Mouse (Mus musculus) forebrain, embryonic 13.5 days (tissue): ENCODE results near the gene Hnrnpdl. TPM values are rescaled to one million over a fixed set of nuclear protein-coding genes. Genes with fewer than 3 reads are reported as not detected.

Experiments used
- ATAC-seq: fragments of 200-750 bp; cut with Nextera tagmentation; 2 replicates; pipeline ENCODE4 v1.8.0; 2017
- H3K27ac ChIP-seq: fragments of 300-500 bp; sonication (generic); 2 replicates; pipeline ENCODE4 v1.5.1; 2015; ENCODE audit warnings: inconsistent platforms, mild to moderate bottlenecking, moderate library complexity
- H3K27me3 ChIP-seq: fragments of 300-500 bp; sonication (generic); 2 replicates; pipeline ENCODE4 v1.6.1; 2015; ENCODE audit warnings: mild to moderate bottlenecking, inconsistent platforms
- H3K36me3 ChIP-seq: fragments of 300-500 bp; sonication (generic); 2 replicates; pipeline ENCODE4 v1.6.1; 2015; ENCODE audit warnings: mild to moderate bottlenecking, inconsistent platforms; ENCODE audit not compliant: poor library complexity, severe bottlenecking
- H3K4me1 ChIP-seq: fragments of 300-500 bp; sonication (generic); 2 replicates; pipeline ENCODE4 v1.6.1; 2015; ENCODE audit warnings: inconsistent platforms
- H3K4me2 ChIP-seq: fragments of 300-500 bp; sonication (generic); 2 replicates; pipeline ENCODE4 v1.6.1; 2015; ENCODE audit warnings: inconsistent platforms, mild to moderate bottlenecking, moderate library complexity
- H3K4me3 ChIP-seq: fragments of 300-500 bp; sonication (generic); 2 replicates; pipeline ENCODE4 v1.5.1; 2015; ENCODE audit warnings: mild to moderate bottlenecking, inconsistent platforms
- H3K9ac ChIP-seq: fragments of 300-500 bp; sonication (generic); 2 replicates; pipeline ENCODE4 v1.6.1; 2015; ENCODE audit warnings: mild to moderate bottlenecking, inconsistent platforms
- H3K9me3 ChIP-seq: fragments of 300-500 bp; sonication (generic); replicated peaks from 2 replicates; pipeline ENCODE4 v1.6.1; 2016; ENCODE audit warnings: inconsistent platforms
- WGBS: fragments of 180-500 bp; shearing (Covaris S2); methylation state at CpG from one replicate; pipeline ENCODE4 v1.1.7; 2015; 5-methylcytosine and 5-hydroxymethylcytosine counted together
- polyA plus RNA-seq: library from polyadenylated mRNA; unstranded; fragments of >200 nt; fragmentation: Nextera tagmentation; extraction: Ambion mirVana; gene quantifications from 2 replicates; pipeline ENCODE4 v1.2.1, GENCODE M21; 2015

Gene Hnrnpdl
- polyA plus RNA-seq, 1 experiment from 2014 or later = 260 TPM

GRCm38 (mm10) chr5:100044030-100044429 lies 4.6 kb upstream of the Hnrnpdl start:
- Histone ChIP-seq H3K36me3 (peaks cover 9% of the 10 kb centered on the region; the same call in 1 of the 2 replicates), H3K9ac (no peak overlapping the region), H3K4me2 (no peak overlapping the region), H3K4me3 (no peak overlapping the region), H3K4me1 (peaks cover 70% of the 10 kb centered on the region), H3K27me3 (no peaks in the 10 kb centered on the region), H3K27ac (no peak overlapping the region), H3K9me3 (no peaks in the 10 kb centered on the region)
- WGBS = 77% methylated on average over 4 of the region's 4 CpGs
- no peak for ATAC-seq

DNA sequence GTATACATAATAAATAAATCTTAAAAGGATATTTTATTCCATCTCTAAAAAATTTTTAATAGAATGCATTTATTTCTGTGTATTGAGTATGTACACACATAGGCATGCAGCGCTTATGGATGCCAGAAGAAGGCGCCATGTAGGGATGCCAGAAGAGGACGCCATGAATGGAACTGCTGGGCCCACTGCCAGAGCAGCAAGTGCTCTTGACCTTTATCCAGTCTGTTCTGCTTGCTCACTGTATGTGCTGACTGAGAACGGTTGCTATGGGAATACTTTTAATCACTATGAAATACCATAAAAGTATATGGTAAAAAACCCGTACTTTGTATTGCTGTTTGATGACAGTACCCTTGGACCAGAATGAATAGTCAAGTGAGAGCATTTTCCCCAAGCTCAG lies 3.9 kb upstream of the Hnrnpdl start:
- H3K36me3 ChIP-seq = peaks cover 9% of the 10 kb centered on the region; the same call in 1 of the 2 replicates
- no peak overlapping the region for H3K4me2 ChIP-seq
- no peak overlapping the region for H3K9ac ChIP-seq
- no peaks in the 10 kb centered on the region for H3K27me3 ChIP-seq
- H3K4me1 ChIP-seq = peaks cover 64% of the 10 kb centered on the region
- no peak for ATAC-seq
- H3K9me3 ChIP-seq = no peaks in the 10 kb centered on the region
- H3K4me3 ChIP-seq = no peak overlapping the region
- 68% methylated on average over 5 of the region's 5 CpGs for WGBS
- no peak overlapping the region for H3K27ac ChIP-seq

DNA sequence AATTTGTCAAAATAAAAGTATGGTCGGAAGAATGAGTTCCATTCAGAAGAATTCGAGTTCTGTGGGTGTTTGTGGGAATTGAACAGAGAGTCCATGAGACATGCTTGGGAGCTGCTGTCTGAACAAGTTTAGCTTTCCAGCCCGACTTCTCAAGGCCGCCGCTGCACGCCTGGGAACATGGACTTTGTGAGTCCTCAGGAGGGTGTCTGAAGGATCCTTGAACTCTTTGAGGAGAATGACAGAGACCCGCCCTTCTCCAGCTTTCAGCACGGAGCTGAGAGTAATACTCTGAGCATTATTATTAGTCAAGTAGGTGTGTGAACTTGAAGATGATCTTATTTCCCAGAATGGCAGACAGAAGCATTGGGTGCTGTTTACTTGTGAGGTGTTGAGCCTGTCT lies 3.0 kb upstream of the Hnrnpdl start:
- no peak for ATAC-seq
- Histone ChIP-seq H3K4me1 (peaks cover 57% of the 10 kb centered on the region), H3K4me2 (no peak overlapping the region), H3K4me3 (no peak overlapping the region), H3K9ac (no peak overlapping the region), H3K27ac (no peak overlapping the region), H3K9me3 (no peaks in the 10 kb centered on the region), H3K27me3 (no peaks in the 10 kb centered on the region), H3K36me3 (peaks cover 11% of the 10 kb centered on the region; the same call in 1 of the 2 replicates)
- 93% methylated on average over 8 of the region's 8 CpGs for WGBS

- 53% methylated on average over 4 of the region's 4 CpGs for WGBS
- no peak for ATAC-seq
- Histone ChIP-seq H3K36me3 (peaks cover 23% of the 10 kb centered on the region), H3K4me3 (peak overlapping the region; percentile 84; the same call in 1 of the 2 replicates), H3K9ac (0 out of 2 replicates have a peak overlapping the region, but pooled peaks have one; percentile 31), H3K4me1 (peaks cover 57% of the 10 kb centered on the region), H3K27ac (no peak overlapping the region), H3K4me2 (peak overlapping the region; percentile 88), H3K27me3 (no peaks in the 10 kb centered on the region), H3K9me3 (no peaks in the 10 kb centered on the region)
Measured at GRCm38 (mm10) chr5:100041272-100041671, 1.8 kb upstream of the Hnrnpdl start.

GRCm38 (mm10) chr5:100040281-100040784 lies 869 bp upstream of the Hnrnpdl start:
- Histone ChIP-seq H3K36me3 (peaks cover 31% of the 10 kb centered on the region), H3K4me2 (peak overlapping the region; percentile 88), H3K27ac (peak overlapping the region; percentile 99), H3K27me3 (no peaks in the 10 kb centered on the region), H3K9ac (peak overlapping the region; percentile 100), H3K4me1 (peaks cover 61% of the 10 kb centered on the region), H3K4me3 (peak overlapping the region; percentile 84), H3K9me3 (no peaks in the 10 kb centered on the region)
- no peak for ATAC-seq
- under 1% methylated on average over 19 of the region's 19 CpGs for WGBS

DNA sequence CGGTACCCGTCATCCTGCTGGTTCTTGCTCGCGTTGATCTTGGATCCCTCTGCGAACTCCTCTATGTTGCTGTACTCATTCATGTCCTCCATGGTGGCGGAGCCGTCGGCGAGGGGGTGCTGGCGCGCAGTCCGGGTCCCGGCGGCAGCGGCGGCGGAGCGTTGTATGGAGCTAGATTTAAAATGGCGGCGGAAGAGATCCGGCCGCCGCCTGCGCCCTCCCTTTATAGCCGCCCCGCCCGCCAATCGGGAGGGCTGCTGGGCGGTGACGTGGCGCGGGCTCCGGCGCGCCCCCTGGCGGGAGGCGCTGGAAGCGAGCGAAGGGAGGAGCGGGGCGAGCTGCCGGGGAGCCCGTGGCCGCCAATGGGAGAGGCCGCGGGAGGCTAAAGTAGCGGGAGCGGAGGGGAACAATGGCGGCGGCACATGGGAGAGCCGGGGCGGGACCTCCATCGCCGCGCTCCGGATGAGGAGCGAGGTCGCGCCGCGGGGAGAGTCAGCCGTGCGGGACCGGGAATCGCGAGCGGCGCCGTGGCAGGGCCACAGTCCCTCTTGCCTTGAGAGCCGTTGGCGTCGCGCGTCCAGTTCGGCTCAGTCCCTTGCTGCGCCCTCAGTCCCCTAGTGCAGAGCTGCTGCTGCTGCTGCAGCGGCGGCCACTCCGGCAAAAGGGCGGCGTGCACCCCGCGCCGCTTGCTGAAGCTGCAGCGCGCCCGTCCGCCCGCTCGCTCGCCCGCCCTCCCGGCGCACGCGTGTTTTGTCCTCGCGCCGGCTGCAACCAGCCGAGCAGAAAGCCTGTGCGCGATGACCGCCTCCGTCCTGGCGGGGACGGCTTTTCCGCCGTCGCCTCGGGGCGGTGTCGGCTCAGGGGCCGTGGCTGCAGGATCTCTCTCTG lies 506 bp downstream of the Hnrnpdl start:
- no peaks in the 10 kb centered on the region for H3K9me3 ChIP-seq
- under 1% methylated on average over 82 of the region's 113 CpGs for WGBS
- peaks cover 59% of the 10 kb centered on the region for H3K4me1 ChIP-seq
- H3K27me3 ChIP-seq = no peaks in the 10 kb centered on the region
- peak overlapping the region; percentile 99 for H3K4me2 ChIP-seq
- ATAC-seq = peak; percentile 71
- H3K27ac ChIP-seq = peak overlapping the region; percentile 99
- peaks cover 43% of the 10 kb centered on the region for H3K36me3 ChIP-seq
- H3K4me3 ChIP-seq = peak overlapping the region; percentile 84
- peak overlapping the region; percentile 100 for H3K9ac ChIP-seq

DNA sequence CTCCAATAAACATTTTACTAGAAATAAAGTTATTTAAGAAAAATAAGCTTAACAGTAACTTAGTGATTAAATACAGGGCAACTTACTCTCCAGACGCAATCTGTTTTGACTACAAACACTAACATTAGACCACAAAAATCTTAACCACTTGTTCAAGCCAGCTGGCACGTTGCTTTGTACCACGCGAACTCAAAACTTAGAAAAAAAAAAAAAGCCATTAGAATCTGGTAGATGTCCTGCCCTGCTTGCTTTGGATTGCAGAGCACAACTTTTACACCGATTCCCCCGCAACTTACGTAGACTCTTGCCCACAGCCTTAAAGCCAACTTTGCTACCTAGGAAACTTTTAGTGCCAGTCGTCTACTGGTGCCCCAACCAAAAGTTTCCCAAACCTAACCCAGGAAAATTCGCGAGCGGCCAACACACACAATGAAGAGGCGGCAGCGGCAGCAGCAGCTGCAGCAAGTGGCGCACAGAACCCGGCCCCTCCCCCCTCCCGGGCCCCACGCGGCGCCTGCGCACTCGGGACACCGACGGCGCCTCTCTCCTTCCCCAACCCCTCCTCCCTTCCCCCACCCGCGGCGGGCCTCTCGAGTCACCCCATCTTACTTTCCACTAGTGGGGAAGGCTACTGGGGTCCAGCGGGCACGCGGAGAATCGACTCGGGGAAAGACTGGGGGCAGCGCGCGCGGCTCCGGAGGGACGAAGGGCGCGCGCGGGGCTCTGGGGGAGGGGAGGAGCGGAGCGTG lies 1.3 kb downstream of the Hnrnpdl start:
- Histone ChIP-seq H3K36me3 (peaks cover 50% of the 10 kb centered on the region), H3K9ac (peak overlapping the region; percentile 100), H3K4me3 (peak overlapping the region; percentile 84), H3K27ac (peak overlapping the region; percentile 99), H3K4me2 (peak overlapping the region; percentile 99), H3K27me3 (no peaks in the 10 kb centered on the region), H3K4me1 (peaks cover 54% of the 10 kb centered on the region), H3K9me3 (no peaks in the 10 kb centered on the region)
- under 1% methylated on average over 44 of the region's 45 CpGs for WGBS
- peak; percentile 28 for ATAC-seq

GRCm38 (mm10) chr5:100036681-100037080 lies 2.8 kb downstream of the Hnrnpdl start:
- whole genome bisulfite sequencing = 20% methylated on average over 7 of the region's 7 CpGs
- peaks cover 56% of the 10 kb centered on the region for H3K36me3 ChIP-seq
- H3K27me3 ChIP-seq = no peaks in the 10 kb centered on the region
- no peak overlapping the region; the same call in 1 of the 2 replicates for H3K27ac ChIP-seq
- no peak for ATAC-seq
- peak overlapping the region; percentile 99 for H3K4me2 ChIP-seq
- peaks cover 56% of the 10 kb centered on the region for H3K4me1 ChIP-seq
- H3K4me3 ChIP-seq = peak overlapping the region; percentile 84
- peak overlapping the region; percentile 100 for H3K9ac ChIP-seq
- no peaks in the 10 kb centered on the region for H3K9me3 ChIP-seq

- Histone ChIP-seq H3K9ac (no peak overlapping the region), H3K27me3 (no peaks in the 10 kb centered on the region), H3K36me3 (peaks cover 59% of the 10 kb centered on the region), H3K4me1 (peaks cover 50% of the 10 kb centered on the region), H3K27ac (no peak overlapping the region), H3K4me2 (peak overlapping the region; percentile 99), H3K4me3 (peak overlapping the region; percentile 84), H3K9me3 (no peaks in the 10 kb centered on the region)
- no peak for ATAC-seq
- 45% methylated on average over 7 of the region's 7 CpGs for WGBS
Measured at GRCm38 (mm10) chr5:100035950-100036349, 3.5 kb downstream of the Hnrnpdl start.

DNA sequence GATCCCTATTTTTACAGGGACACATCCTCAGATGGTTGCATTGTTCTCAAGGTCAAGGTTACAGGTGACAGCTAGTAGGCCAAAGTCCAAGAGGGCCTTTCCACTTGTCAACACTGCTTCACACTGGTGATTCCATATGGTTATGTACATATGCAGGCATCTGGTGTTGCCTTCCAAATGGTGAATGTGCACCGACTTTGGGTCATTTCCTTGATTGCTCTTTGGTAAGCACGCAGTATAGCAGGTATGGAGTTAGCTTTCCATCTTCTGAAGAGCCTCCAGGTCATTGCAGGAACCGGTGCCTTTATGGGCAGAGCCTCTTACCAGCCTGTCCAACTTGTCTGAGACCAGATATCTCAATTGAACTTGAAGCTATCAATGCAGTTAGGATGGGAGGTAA lies 6.8 kb downstream of the Hnrnpdl start:
- Histone ChIP-seq H3K4me1 (peaks cover 51% of the 10 kb centered on the region), H3K9me3 (no peaks in the 10 kb centered on the region)

DNA sequence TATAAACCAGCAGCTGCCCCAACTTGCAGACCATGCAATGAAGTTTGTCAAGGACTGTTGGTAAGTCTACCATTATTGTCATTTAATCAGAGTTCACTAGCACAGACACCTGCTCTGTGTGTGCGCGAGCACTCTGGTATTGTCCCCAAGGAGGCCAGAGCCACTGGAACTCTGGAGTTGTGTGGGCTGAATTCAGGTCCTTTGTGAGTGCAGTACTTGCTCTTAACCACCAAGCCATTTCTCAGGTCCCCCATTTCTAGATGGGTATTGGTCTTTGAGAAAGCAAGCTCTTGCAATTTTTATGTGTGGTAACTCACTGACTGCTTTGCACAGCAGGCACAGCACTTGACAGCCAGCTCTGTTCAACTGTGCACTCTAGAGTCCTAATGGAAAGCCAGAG lies 7.4 kb downstream of the Hnrnpdl start:
- H3K27ac ChIP-seq = no peak overlapping the region
- no peak for ATAC-seq
- H3K9me3 ChIP-seq = no peaks in the 10 kb centered on the region
- H3K4me3 ChIP-seq = no peak overlapping the region
- peaks cover 45% of the 10 kb centered on the region for H3K4me1 ChIP-seq
- H3K36me3 ChIP-seq = peaks cover 54% of the 10 kb centered on the region
- WGBS = 97% methylated on average over 2 of the region's 2 CpGs
- H3K9ac ChIP-seq = no peak overlapping the region
- no peak overlapping the region for H3K4me2 ChIP-seq
- H3K27me3 ChIP-seq = no peaks in the 10 kb centered on the region

More for the DNA sequence above, 6.8 kb downstream of the Hnrnpdl start:
- H3K27ac ChIP-seq = no peak overlapping the region
- no peak overlapping the region for H3K9ac ChIP-seq
- 0 out of 2 replicates have a peak, but pooled peaks have one; percentile 2 for ATAC-seq
- peaks cover 59% of the 10 kb centered on the region for H3K36me3 ChIP-seq
- 77% methylated on average over 3 of the region's 3 CpGs for WGBS
- no peak overlapping the region for H3K4me2 ChIP-seq
- no peaks in the 10 kb centered on the region for H3K27me3 ChIP-seq
- H3K4me3 ChIP-seq = no peak overlapping the region

GRCm38 (mm10) chr5:100030069-100030468 lies 9.4 kb downstream of the Hnrnpdl start:
- Histone ChIP-seq H3K4me2 (no peak overlapping the region), H3K4me1 (peaks cover 31% of the 10 kb centered on the region; the same call in 1 of the 2 replicates), H3K36me3 (peaks cover 36% of the 10 kb centered on the region), H3K9me3 (no peaks in the 10 kb centered on the region), H3K9ac (no peak overlapping the region), H3K27ac (peak overlapping the region; percentile 72), H3K27me3 (no peaks in the 10 kb centered on the region), H3K4me3 (no peak overlapping the region)
- 11% methylated on average over 6 of the region's 6 CpGs for WGBS
- peak; percentile 87 for ATAC-seq
